Mouse (Mus musculus) liver, embryonic 12.5 days (tissue): ENCODE data around the gene Glis3. TPM values are rescaled to one million over a fixed set of nuclear protein-coding genes. Genes with fewer than 3 reads are reported as not detected.

Source experiments
- ATAC-seq: fragments of 200-750 bp; cut with Nextera tagmentation; 2 replicates; pipeline ENCODE4 v1.8.0; 2017; ENCODE audit warnings: moderate number of reproducible peaks, mild to moderate bottlenecking, moderate library complexity
- H3K27ac ChIP-seq: fragments of 300-500 bp; sonication (generic); 2 replicates; pipeline ENCODE4 v1.5.1; 2016; ENCODE audit warnings: mild to moderate bottlenecking
- H3K27me3 ChIP-seq: fragments of 300-500 bp; sonication (generic); replicated peaks from 2 replicates; pipeline ENCODE4 v1.6.1; 2016; ENCODE audit warnings: mild to moderate bottlenecking, moderate library complexity
- H3K36me3 ChIP-seq: fragments of 300-500 bp; sonication (generic); 2 replicates; pipeline ENCODE4 v1.6.1; 2016; ENCODE audit warnings: mild to moderate bottlenecking, moderate library complexity
- H3K4me1 ChIP-seq: fragments of 300-500 bp; sonication (generic); 2 replicates; pipeline ENCODE4 v1.6.1; 2016
- H3K4me2 ChIP-seq: fragments of 300-500 bp; sonication (generic); 2 replicates; pipeline ENCODE4 v1.6.1; 2016; ENCODE audit warnings: mild to moderate bottlenecking, moderate library complexity
- H3K4me3 ChIP-seq: fragments of 300-500 bp; sonication (generic); 2 replicates; pipeline ENCODE4 v1.5.1; 2016; ENCODE audit warnings: mild to moderate bottlenecking, moderate library complexity
- H3K9ac ChIP-seq: fragments of 300-500 bp; sonication (generic); 2 replicates; pipeline ENCODE4 v1.6.1; 2016; ENCODE audit warnings: mild to moderate bottlenecking, moderate library complexity
- H3K9me3 ChIP-seq: fragments of 300-500 bp; sonication (generic); replicated peaks from 2 replicates; pipeline ENCODE4 v1.6.1; 2016; ENCODE audit warnings: mild to moderate bottlenecking, moderate library complexity
- WGBS: fragments of 180-500 bp; shearing (Covaris S2); methylation state at CpG from one replicate; pipeline ENCODE4 v1.1.7; 2016; ENCODE audit not compliant: insufficient replicate concordance; 5-methylcytosine and 5-hydroxymethylcytosine counted together
- polyA plus RNA-seq: library from polyadenylated mRNA; unstranded; fragments of >200 nt; fragmentation: Nextera tagmentation; extraction: Ambion mirVana; gene quantifications from 2 replicates; pipeline ENCODE4 v1.2.1, GENCODE M21; 2016

Glis3 gene
- polyA plus RNA-seq, 1 experiment from 2014 or later = 0.44 TPM

- no peak overlapping the region for H3K4me3 ChIP-seq
- H3K9ac ChIP-seq = no peak overlapping the region
- WGBS = 63% methylated on average over 5 of the region's 5 CpGs
- H3K4me1 ChIP-seq = no peaks in the 10 kb centered on the region
- no peaks in the 10 kb centered on the region for H3K9me3 ChIP-seq
- no peak for ATAC-seq
- no peaks in the 10 kb centered on the region for H3K36me3 ChIP-seq
- H3K27me3 ChIP-seq = no peaks in the 10 kb centered on the region
- H3K27ac ChIP-seq = no peak overlapping the region
- H3K4me2 ChIP-seq = no peak overlapping the region
Observed at GRCm38 (mm10) chr19:28649489-28649888, 30.4 kb downstream of the Glis3 start.

- H3K9ac ChIP-seq = no peak overlapping the region
Observed at GRCm38 (mm10) chr19:28648881-28649280, 31.0 kb downstream of the Glis3 start.

DNA sequence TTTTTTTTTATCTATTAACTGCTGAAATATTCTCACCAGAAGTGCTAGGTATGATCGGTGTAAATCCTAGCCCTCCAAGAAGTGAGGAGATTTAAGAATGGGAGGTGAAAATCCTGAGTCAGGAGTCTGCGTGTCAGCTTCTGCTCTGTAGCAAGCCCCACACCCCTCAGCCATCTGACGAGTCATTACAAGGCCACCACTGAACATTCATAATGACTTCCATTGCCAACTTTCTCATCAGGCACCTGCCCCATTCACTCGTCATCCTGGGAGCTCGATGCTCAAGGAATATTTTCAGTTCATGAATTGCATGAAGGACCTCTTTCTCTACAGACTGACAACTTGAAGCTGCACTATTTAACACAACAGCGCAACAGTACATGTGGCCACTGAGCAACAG, 32.5 kb downstream of the Glis3 start:
- Histone ChIP-seq H3K36me3 (no peaks in the 10 kb centered on the region), H3K4me3 (no peak overlapping the region), H3K27me3 (no peaks in the 10 kb centered on the region), H3K4me2 (no peak overlapping the region), H3K4me1 (no peaks in the 10 kb centered on the region), H3K9me3 (no peaks in the 10 kb centered on the region), H3K27ac (no peak overlapping the region), H3K9ac (no peak overlapping the region)
- ATAC-seq = no peak
- WGBS = 76% methylated on average over 6 of the region's 6 CpGs

More at GRCm38 (mm10) chr19:28648881-28649280, 31.0 kb downstream of the Glis3 start:
- H3K27me3 ChIP-seq = no peaks in the 10 kb centered on the region
- no peaks in the 10 kb centered on the region for H3K36me3 ChIP-seq
- H3K27ac ChIP-seq = no peak overlapping the region
- WGBS = 51% methylated on average over 4 of the region's 4 CpGs
- no peak for ATAC-seq
- H3K4me2 ChIP-seq = no peak overlapping the region
- no peaks in the 10 kb centered on the region for H3K4me1 ChIP-seq
- no peaks in the 10 kb centered on the region for H3K9me3 ChIP-seq
- H3K4me3 ChIP-seq = no peak overlapping the region

DNA sequence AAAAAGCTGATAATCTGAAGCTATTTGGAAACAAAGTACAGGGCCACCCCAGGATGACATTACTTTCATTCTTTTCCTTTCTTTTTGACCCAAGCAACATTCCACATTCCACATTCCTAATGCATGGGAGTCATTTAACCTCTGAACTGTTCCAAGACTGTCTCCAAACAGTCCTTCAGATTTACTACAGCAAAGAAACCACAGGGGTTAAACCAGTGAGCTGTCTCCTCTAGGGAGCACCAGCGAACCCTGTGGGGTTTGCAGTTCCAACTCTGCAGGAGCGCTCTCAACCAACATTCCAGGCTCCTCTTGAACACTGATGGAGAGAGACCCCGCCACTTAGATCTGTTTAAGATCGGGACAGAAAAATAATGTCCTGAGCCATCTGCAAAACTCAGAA, 33.6 kb downstream of the Glis3 start:
- Histone ChIP-seq H3K9me3 (no peaks in the 10 kb centered on the region), H3K9ac (no peak overlapping the region), H3K4me1 (no peaks in the 10 kb centered on the region), H3K27me3 (no peaks in the 10 kb centered on the region), H3K4me2 (no peak overlapping the region), H3K4me3 (no peak overlapping the region), H3K27ac (no peak overlapping the region), H3K36me3 (no peaks in the 10 kb centered on the region)
- ATAC-seq = no peak
- WGBS = 50% methylated on average over 4 of the region's 4 CpGs

DNA sequence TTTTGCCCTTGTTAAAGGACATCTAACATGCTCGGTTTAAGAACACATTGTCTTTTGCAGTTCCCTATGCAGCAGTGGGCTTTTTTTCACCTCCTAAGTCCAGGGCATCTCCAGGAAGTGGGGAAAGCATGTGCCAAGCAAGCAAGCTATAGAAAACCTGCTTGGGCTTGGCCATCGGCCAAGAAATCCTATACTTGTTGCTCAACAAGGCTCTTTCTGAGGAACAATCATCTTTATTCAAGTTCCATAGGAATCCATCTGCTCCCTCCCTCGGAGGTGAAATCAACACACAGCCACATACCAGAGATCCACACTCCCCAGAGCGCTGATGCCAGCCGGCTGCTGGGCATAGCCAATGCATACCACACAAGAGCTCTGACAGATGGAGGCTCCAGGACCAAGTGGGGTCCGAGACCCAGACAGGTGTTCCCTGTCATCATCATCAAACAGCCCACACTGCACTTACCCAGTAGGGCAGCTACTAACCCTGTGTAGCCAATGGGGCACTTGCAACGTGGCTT, 39.0 kb downstream of the Glis3 start:
- no peak overlapping the region for H3K4me3 ChIP-seq
- no peaks in the 10 kb centered on the region for H3K36me3 ChIP-seq
- no peak for ATAC-seq
- H3K4me1 ChIP-seq = no peaks in the 10 kb centered on the region
- H3K27me3 ChIP-seq = no peaks in the 10 kb centered on the region
- no peak overlapping the region for H3K4me2 ChIP-seq
- H3K9ac ChIP-seq = no peak overlapping the region
- H3K9me3 ChIP-seq = no peaks in the 10 kb centered on the region
- 59% methylated on average over 7 of the region's 7 CpGs for WGBS
- H3K27ac ChIP-seq = no peak overlapping the region

- no peaks in the 10 kb centered on the region for H3K9me3 ChIP-seq
- no peaks in the 10 kb centered on the region for H3K36me3 ChIP-seq
- H3K4me1 ChIP-seq = no peaks in the 10 kb centered on the region
- no peaks in the 10 kb centered on the region for H3K27me3 ChIP-seq
- no peak overlapping the region for H3K9ac ChIP-seq
- WGBS = 55% methylated on average over 7 of the region's 8 CpGs
- no peak overlapping the region for H3K4me2 ChIP-seq
- H3K27ac ChIP-seq = no peak overlapping the region
- H3K4me3 ChIP-seq = no peak overlapping the region
- ATAC-seq = no peak
Observed at GRCm38 (mm10) chr19:28635991-28636553, 43.8 kb downstream of the Glis3 start.

- H3K36me3 ChIP-seq = no peaks in the 10 kb centered on the region
- H3K4me2 ChIP-seq = no peak overlapping the region
- ATAC-seq = no peak
- no peaks in the 10 kb centered on the region for H3K9me3 ChIP-seq
- no peak overlapping the region for H3K9ac ChIP-seq
- WGBS = 59% methylated on average over 3 of the region's 3 CpGs
- no peak overlapping the region for H3K27ac ChIP-seq
- no peaks in the 10 kb centered on the region for H3K4me1 ChIP-seq
- no peaks in the 10 kb centered on the region for H3K27me3 ChIP-seq
- H3K4me3 ChIP-seq = no peak overlapping the region
Observed at GRCm38 (mm10) chr19:28634986-28635385, 44.9 kb downstream of the Glis3 start.

- Histone ChIP-seq H3K27me3 (no peaks in the 10 kb centered on the region), H3K36me3 (no peaks in the 10 kb centered on the region), H3K4me1 (no peaks in the 10 kb centered on the region), H3K4me3 (no peak overlapping the region), H3K27ac (no peak overlapping the region), H3K4me2 (no peak overlapping the region), H3K9me3 (no peaks in the 10 kb centered on the region), H3K9ac (no peak overlapping the region)
- ATAC-seq = no peak
- WGBS = 52% methylated on average over 8 of the region's 8 CpGs
Observed at GRCm38 (mm10) chr19:28628416-28628815, 51.5 kb downstream of the Glis3 start.

DNA sequence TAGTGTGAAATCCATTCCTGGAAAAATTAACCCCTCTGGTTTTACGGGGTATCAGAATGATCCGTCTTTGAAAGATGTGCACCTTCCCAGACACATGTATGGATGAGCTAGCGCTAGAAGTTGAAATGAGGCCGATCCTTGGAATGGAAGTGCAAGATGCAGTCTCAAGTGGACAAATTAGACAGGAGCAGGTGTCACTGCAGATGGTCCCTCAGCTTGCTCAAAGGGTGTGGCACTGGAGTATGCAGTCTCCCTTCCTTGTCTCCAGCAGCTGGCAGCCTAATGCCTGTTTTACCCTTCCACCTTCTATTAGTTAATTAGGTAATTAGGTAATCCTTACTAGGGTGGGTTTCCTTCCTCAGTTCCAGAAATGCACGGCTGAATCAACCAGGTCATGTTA, 53.7 kb downstream of the Glis3 start:
- Histone ChIP-seq H3K4me1 (no peaks in the 10 kb centered on the region), H3K27me3 (no peaks in the 10 kb centered on the region), H3K9ac (no peak overlapping the region), H3K36me3 (no peaks in the 10 kb centered on the region), H3K27ac (no peak overlapping the region), H3K4me3 (no peak overlapping the region), H3K9me3 (no peaks in the 10 kb centered on the region), H3K4me2 (no peak overlapping the region)
- no peak for ATAC-seq
- WGBS = 70% methylated on average over 5 of the region's 5 CpGs

DNA sequence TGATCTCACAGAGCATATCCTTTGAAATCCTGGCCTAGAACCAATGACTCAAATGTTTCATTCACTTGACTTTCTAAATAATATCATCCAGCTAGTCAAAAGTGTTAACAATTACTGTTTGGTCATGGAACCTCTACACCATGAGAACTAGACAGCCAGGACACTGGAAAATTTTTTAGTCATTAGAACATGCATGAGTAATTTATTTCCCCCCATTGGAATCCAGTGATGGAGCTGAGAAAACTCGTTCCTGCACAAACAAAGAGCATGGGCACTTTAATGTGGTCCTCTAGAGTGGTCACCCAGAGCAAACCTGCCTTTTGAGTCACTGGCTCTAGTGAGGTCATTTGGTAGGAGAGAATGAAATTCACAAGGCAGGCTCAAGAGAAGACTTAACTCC, 55.3 kb downstream of the Glis3 start:
- Histone ChIP-seq H3K4me1 (no peaks in the 10 kb centered on the region), H3K4me3 (no peak overlapping the region), H3K27ac (no peak overlapping the region), H3K9ac (no peak overlapping the region), H3K4me2 (no peak overlapping the region), H3K36me3 (no peaks in the 10 kb centered on the region), H3K9me3 (no peaks in the 10 kb centered on the region), H3K27me3 (no peaks in the 10 kb centered on the region)
- WGBS = 50% methylated on average over 1 of the region's 1 CpGs
- no peak for ATAC-seq

- Histone ChIP-seq H3K4me2 (no peak overlapping the region), H3K4me3 (no peak overlapping the region), H3K4me1 (no peaks in the 10 kb centered on the region), H3K27ac (no peak overlapping the region), H3K9ac (no peak overlapping the region), H3K36me3 (no peaks in the 10 kb centered on the region), H3K9me3 (no peaks in the 10 kb centered on the region), H3K27me3 (no peaks in the 10 kb centered on the region)
- 74% methylated on average over 10 of the region's 10 CpGs for WGBS
- ATAC-seq = no peak
Observed at GRCm38 (mm10) chr19:28623726-28624125, 56.2 kb downstream of the Glis3 start.

DNA sequence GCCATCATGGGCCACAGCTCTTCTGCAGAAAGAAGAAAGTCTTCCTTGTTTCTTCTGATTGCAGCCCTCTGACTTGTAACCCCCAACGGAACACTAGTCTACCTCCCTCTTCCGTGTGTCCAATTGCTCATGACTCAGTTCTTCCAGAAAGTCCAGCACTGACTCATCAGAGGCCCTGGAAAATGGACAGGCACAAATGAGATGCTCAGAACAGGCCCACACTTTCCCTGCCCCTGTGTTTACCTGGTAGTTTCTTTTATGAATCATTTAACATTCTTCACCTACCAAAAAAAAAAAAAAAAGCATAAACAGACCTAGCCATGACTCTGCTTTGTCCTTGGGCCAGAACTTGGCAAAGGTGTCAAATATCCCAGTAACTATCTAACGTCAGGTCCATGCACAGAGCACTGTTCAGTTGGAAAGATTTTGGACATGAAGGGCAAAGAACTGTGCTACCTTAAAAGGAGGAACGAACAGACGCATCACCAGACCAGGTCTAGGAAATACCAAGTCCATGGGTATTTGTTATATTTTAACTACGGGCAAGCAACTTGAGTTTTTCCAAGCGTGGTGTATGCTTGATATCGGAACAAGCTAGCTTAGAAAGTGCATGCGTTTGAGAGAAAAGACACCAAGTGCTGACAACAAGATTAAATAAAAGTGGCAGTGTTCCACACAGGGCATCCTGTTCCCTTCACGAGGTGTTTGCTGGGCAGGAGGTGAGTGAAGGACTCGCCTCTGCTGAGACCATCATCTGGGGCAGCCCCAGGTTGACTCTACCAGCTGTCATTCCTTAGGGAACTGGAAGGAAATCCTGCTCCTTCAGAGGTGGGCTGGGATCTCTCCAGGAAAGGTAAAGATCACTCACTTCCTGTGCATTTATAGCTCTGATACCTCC, 58.0 kb downstream of the Glis3 start:
- Histone ChIP-seq H3K36me3 (no peaks in the 10 kb centered on the region), H3K27me3 (no peaks in the 10 kb centered on the region), H3K4me2 (no peak overlapping the region), H3K9me3 (no peaks in the 10 kb centered on the region), H3K27ac (no peak overlapping the region), H3K4me3 (no peak overlapping the region), H3K4me1 (no peaks in the 10 kb centered on the region), H3K9ac (no peak overlapping the region)
- no peak for ATAC-seq
- WGBS = 67% methylated on average over 11 of the region's 11 CpGs
